Mouse (Mus musculus) myocyte (in vitro differentiated cells): ENCODE results near the gene Myom3.

Experiments
- CEBPB ChIP-seq: IDR thresholded peaks from 2 replicates; pipeline ENCODE4 v1.6.1; 2011; ENCODE audit warnings: mild to moderate bottlenecking, moderate library complexity; ENCODE audit not compliant: poor library complexity, insufficient read depth, severe bottlenecking
- MAX ChIP-seq: IDR thresholded peaks from one replicate; pipeline ENCODE4 v1.6.1; 2011; ENCODE audit warnings: low read depth, mild to moderate bottlenecking, control low read depth
- MYOD1 ChIP-seq, 3 experiments: IDR thresholded peaks; one replicate each; pipeline ENCODE4 v1.6.1; 2011; ENCODE audit warnings: control low read depth in 2 of 3, low read depth in 2 of 3, mild to moderate bottlenecking in 2 of 3, moderate library complexity in 1 of 3; ENCODE audit not compliant: insufficient read length in 2 of 3, control insufficient read depth in 1 of 3
- MYOG ChIP-seq, 3 experiments: IDR thresholded peaks; one replicate each; pipeline ENCODE4 v1.6.1; 2011; ENCODE audit warnings: control low read depth in 2 of 3, low read depth in 2 of 3, mild to moderate bottlenecking in 2 of 3; ENCODE audit not compliant: insufficient read length in 2 of 3, control insufficient read depth in 1 of 3, insufficient read depth in 1 of 3
- POLR2A ChIP-seq: IDR thresholded peaks from one replicate; pipeline ENCODE4 v1.6.1; 2011; ENCODE audit warnings: low read depth, mild to moderate bottlenecking, control low read depth, moderate library complexity; ENCODE audit not compliant: insufficient read length
- POLR2AphosphoS2 ChIP-seq: IDR thresholded peaks from one replicate; pipeline ENCODE4 v1.6.1; 2011; ENCODE audit warnings: low read depth, control low read depth; ENCODE audit not compliant: insufficient read length
- REST ChIP-seq: IDR thresholded peaks from one replicate; pipeline ENCODE4 v1.6.1; 2011; ENCODE audit warnings: mild to moderate bottlenecking, control low read depth, moderate library complexity; ENCODE audit not compliant: insufficient read depth, insufficient read length
- TCF12 ChIP-seq: IDR thresholded peaks from one replicate; pipeline ENCODE4 v1.6.1; 2011; ENCODE audit warnings: mild to moderate bottlenecking, control low read depth; ENCODE audit not compliant: poor library complexity, insufficient read depth, severe bottlenecking

- TF ChIP-seq POLR2A, result no peak
- TF ChIP-seq MYOD1 (IDR thresholded peaks at IDR 0.05; ENCODE audit: control insufficient read depth in 1 of 3, insufficient read length in 2 of 3, low read depth in 2 of 3), result no peak
- TF ChIP-seq CEBPB, result no peak
- TF ChIP-seq MAX, result no peak
- no peak for TF ChIP-seq REST
- no peak for TF ChIP-seq TCF12
- TF ChIP-seq POLR2AphosphoS2, result no peak
- no peak for TF ChIP-seq MYOG (IDR thresholded peaks at IDR 0.05; ENCODE audit: control insufficient read depth in 1 of 3, insufficient read depth in 1 of 3, insufficient read length in 2 of 3, low read depth in 2 of 3)
Observed at GRCm38 (mm10) chr4:135857597-135858186, 98.2 kb downstream of the Myom3 start.
